Comparison of ENCODE assay signal across 26 mouse cellular contexts in genomic region chr17:9917031-9917430, GRCm38 (mm10).
"Had no signal": no experiment of that assay in that cellular context is flagged by ENCODE, and none has a peak within 500 bp of the region (broad histone marks: within the 10 kb centered on the region; RNA-seq: fewer than 3 reads in every experiment).

No protein-coding gene starts in this region.

- ATAC-seq: hindbrain, embryonic 16.5 days; inflammation-experienced regulatory T-cells, adult 6 months; intestine, postnatal 0 days; liver, embryonic 12.5 days had no signal

- H3K27ac ChIP-seq: gastrocnemius, adult 2 months; heart, adult 2 months; heart, embryonic 10.5 days; hindbrain, embryonic 10.5 days; hindbrain, embryonic 12.5 days; hindbrain, embryonic 14.5 days; layer of hippocampus, adult 2 months; left cerebral cortex, adult 2 months; limb, embryonic 13.5 days; limb, embryonic 15.5 days; liver, embryonic 12.5 days; liver, embryonic 14.5 days had no signal

- H3K9me3 ChIP-seq: heart, embryonic 10.5 days; hindbrain, embryonic 12.5 days; limb, embryonic 13.5 days; limb, embryonic 15.5 days; liver, embryonic 12.5 days had no signal

- H3K4me1 ChIP-seq: heart, embryonic 10.5 days; hindbrain, embryonic 12.5 days; limb, embryonic 15.5 days; liver, embryonic 12.5 days had no signal

- H3K27me3 ChIP-seq: heart, embryonic 12.5 days; hindbrain, embryonic 12.5 days; limb, embryonic 13.5 days; limb, embryonic 15.5 days; liver, embryonic 12.5 days had no signal

- H3K36me3 ChIP-seq: heart, embryonic 10.5 days; heart, embryonic 12.5 days; hindbrain, embryonic 10.5 days; hindbrain, embryonic 12.5 days; limb, embryonic 13.5 days; limb, embryonic 15.5 days; liver, embryonic 12.5 days had no signal

- H3K4me2 ChIP-seq: heart, embryonic 12.5 days; hindbrain, embryonic 12.5 days; hindbrain, embryonic 14.5 days; limb, embryonic 13.5 days; limb, embryonic 15.5 days; liver, embryonic 12.5 days had no signal

- H3K4me3 ChIP-seq: gastrocnemius, adult 2 months; heart, adult 2 months; heart, embryonic 10.5 days; heart, embryonic 12.5 days; hindbrain, embryonic 10.5 days; hindbrain, embryonic 12.5 days; layer of hippocampus, adult 2 months; left cerebral cortex, adult 2 months; limb, embryonic 13.5 days; limb, embryonic 15.5 days; liver, embryonic 12.5 days had no signal

- DNase-seq: gastrocnemius, adult 2 months; gastrocnemius, postnatal 10 days; gastrocnemius, postnatal 25 days; heart, adult 2 months; heart, postnatal 10 days; heart, postnatal 4 days; kidney, adult 18-20 months; kidney, adult 8-10 months; kidney, postnatal 10 days; kidney, postnatal 25 days; kidney, postnatal 4 days; left cerebral cortex, postnatal 4 days had no signal

- H3K9ac ChIP-seq: heart, embryonic 12.5 days; hindbrain, embryonic 12.5 days; hindbrain, embryonic 14.5 days; limb, embryonic 13.5 days; limb, embryonic 15.5 days; liver, embryonic 12.5 days; liver, embryonic 14.5 days had no signal
